Mouse (Mus musculus) cerebellum, adult (tissue): Measurements from ENCODE around the gene Vta1.

Experiments
- ATAC-seq: cut with Nextera tagmentation; 2 replicates; pipeline ENCODE4 v1.9.2; 2017; ENCODE audit warnings: mild to moderate bottlenecking, moderate library complexity, mixed read lengths; ENCODE audit not compliant: insufficient number of reproducible peaks, low FRiP score, low TSS enrichment

The Vta1 gene

GRCm38 (mm10) chr10:14705072-14706066 is at the start of gene Vta1, which contains the start of gene Nmbr:
Gene Vta1 (minus strand): TSS chr10:14705560.
Gene Nmbr (plus strand): TSS chr10:14705591.
- peak; percentile 97 for ATAC-seq

GRCm38 (mm10) chr10:14734285-14734684 is 28.9 kb upstream of the Vta1 start:
- ATAC-seq, result 0 out of 2 replicates have a peak, but pooled peaks have one; percentile 15

GRCm38 (mm10) chr10:14725671-14726070 is 20.3 kb upstream of the Vta1 start:
- no peak for ATAC-seq

GRCm38 (mm10) chr10:14718114-14718513 is 12.8 kb upstream of the Vta1 start, which contains the start of gene Gje1:
Gene Gje1 (minus strand): TSS chr10:14718214.
- ATAC-seq, result no peak

GRCm38 (mm10) chr10:14703830-14704420 is 1.4 kb downstream of the Vta1 start:
- ATAC-seq, result no peak

GRCm38 (mm10) chr10:14703239-14703638 is 2.1 kb downstream of the Vta1 start:
- no peak for ATAC-seq

- no peak for ATAC-seq
These were observed 15.0 kb downstream of the Vta1 start for GRCm38 (mm10) chr10:14690349-14690748.

GRCm38 (mm10) chr10:14688785-14689442 is 16.4 kb downstream of the Vta1 start:
- ATAC-seq, result no peak

- ATAC-seq, result no peak
These were observed 19.7 kb downstream of the Vta1 start for GRCm38 (mm10) chr10:14685663-14686062.

GRCm38 (mm10) chr10:14666147-14666546 is 39.2 kb downstream of the Vta1 start:
- ATAC-seq, result no peak

- no peak for ATAC-seq
These were observed 44.5 kb downstream of the Vta1 start for GRCm38 (mm10) chr10:14660875-14661274.

GRCm38 (mm10) chr10:14639635-14640034 is 65.7 kb downstream of the Vta1 start:
- no peak for ATAC-seq

- no peak for ATAC-seq
These were observed 66.3 kb downstream of the Vta1 start for GRCm38 (mm10) chr10:14639043-14639442.

- ATAC-seq, result no peak
These were observed 79.7 kb downstream of the Vta1 start for GRCm38 (mm10) chr10:14625706-14626105.

GRCm38 (mm10) chr10:14619156-14619555 is 86.2 kb downstream of the Vta1 start:
- ATAC-seq, result no peak

GRCm38 (mm10) chr10:14618301-14618700 is 87.1 kb downstream of the Vta1 start:
- ATAC-seq, result no peak

GRCm38 (mm10) chr10:14615441-14615840 is 89.9 kb downstream of the Vta1 start:
- no peak for ATAC-seq

- ATAC-seq, result no peak
These were observed 97.8 kb downstream of the Vta1 start for GRCm38 (mm10) chr10:14607597-14607996.
